Mouse (Mus musculus) myocyte (in vitro differentiated cells): ENCODE data around the gene Rps6kb1. TPM values are rescaled to one million over a fixed set of nuclear protein-coding genes. Genes with fewer than 3 reads are reported as not detected.

Source experiments
- H3K27me3 ChIP-seq: one replicate; pipeline ENCODE4 v1.6.1; 2011; ENCODE audit not compliant: control insufficient read depth, insufficient read depth, insufficient read length
- H3K36me3 ChIP-seq: one replicate; pipeline ENCODE4 v1.6.1; 2011; ENCODE audit not compliant: control insufficient read depth, insufficient read depth
- H3K4me2 ChIP-seq: one replicate; pipeline ENCODE4 v1.6.1; 2011; ENCODE audit warnings: low read depth, control low read depth
- H3K4me3 ChIP-seq: one replicate; pipeline ENCODE4 v1.5.1; 2011; ENCODE audit warnings: mild to moderate bottlenecking, control low read depth, moderate library complexity
- H3K79me2 ChIP-seq: one replicate; pipeline ENCODE4 v1.6.1; 2011; ENCODE audit not compliant: control insufficient read depth, insufficient read depth
- H3ac ChIP-seq: one replicate; pipeline ENCODE4 v1.6.1; 2011; ENCODE audit not compliant: control insufficient read depth, insufficient read length
- CEBPB ChIP-seq: IDR thresholded peaks from 2 replicates; pipeline ENCODE4 v1.6.1; 2011; ENCODE audit warnings: mild to moderate bottlenecking, moderate library complexity; ENCODE audit not compliant: poor library complexity, insufficient read depth, severe bottlenecking
- E2F4 ChIP-seq: IDR thresholded peaks from one replicate; pipeline ENCODE4 v1.6.1; 2011; ENCODE audit warnings: mild to moderate bottlenecking, control low read depth, moderate library complexity; ENCODE audit not compliant: insufficient read depth
- MAX ChIP-seq: IDR thresholded peaks from one replicate; pipeline ENCODE4 v1.6.1; 2011; ENCODE audit warnings: low read depth, mild to moderate bottlenecking, control low read depth
- MYOD1 ChIP-seq, 3 experiments: IDR thresholded peaks; one replicate each; pipeline ENCODE4 v1.6.1; 2011; ENCODE audit warnings: control low read depth in 2 of 3, low read depth in 2 of 3, mild to moderate bottlenecking in 2 of 3, moderate library complexity in 1 of 3; ENCODE audit not compliant: insufficient read length in 2 of 3, control insufficient read depth in 1 of 3
- MYOG ChIP-seq, 3 experiments: IDR thresholded peaks; one replicate each; pipeline ENCODE4 v1.6.1; 2011; ENCODE audit warnings: control low read depth in 2 of 3, low read depth in 2 of 3, mild to moderate bottlenecking in 2 of 3; ENCODE audit not compliant: insufficient read length in 2 of 3, control insufficient read depth in 1 of 3, insufficient read depth in 1 of 3
- POLR2A ChIP-seq: IDR thresholded peaks from one replicate; pipeline ENCODE4 v1.6.1; 2011; ENCODE audit warnings: low read depth, mild to moderate bottlenecking, control low read depth, moderate library complexity; ENCODE audit not compliant: insufficient read length
- POLR2AphosphoS2 ChIP-seq: IDR thresholded peaks from one replicate; pipeline ENCODE4 v1.6.1; 2011; ENCODE audit warnings: low read depth, control low read depth; ENCODE audit not compliant: insufficient read length
- REST ChIP-seq: IDR thresholded peaks from one replicate; pipeline ENCODE4 v1.6.1; 2011; ENCODE audit warnings: mild to moderate bottlenecking, control low read depth, moderate library complexity; ENCODE audit not compliant: insufficient read depth, insufficient read length
- SRF ChIP-seq: IDR thresholded peaks from one replicate; pipeline ENCODE4 v1.6.1; 2011; ENCODE audit warnings: low read depth; ENCODE audit not compliant: control insufficient read depth, insufficient read length
- TCF12 ChIP-seq: IDR thresholded peaks from one replicate; pipeline ENCODE4 v1.6.1; 2011; ENCODE audit warnings: mild to moderate bottlenecking, control low read depth; ENCODE audit not compliant: poor library complexity, insufficient read depth, severe bottlenecking
- TCF3 ChIP-seq: IDR thresholded peaks from one replicate; pipeline ENCODE4 v1.6.1; 2011; ENCODE audit warnings: low read depth, control low read depth; ENCODE audit not compliant: insufficient read length
- USF1 ChIP-seq: IDR thresholded peaks from one replicate; pipeline ENCODE4 v1.6.1; 2011; ENCODE audit warnings: low read depth, mild to moderate bottlenecking, control low read depth, moderate library complexity
- polyA plus RNA-seq: library from polyadenylated mRNA; unstranded; fragments of >200 nt; fragmentation: generic; extraction: Trizol; gene quantifications from one replicate; pipeline ENCODE4 v1.2.1, GENCODE M21; 2012; ENCODE audit warnings: missing spikeins

Gene Rps6kb1
- polyA plus RNA-seq, 1 experiment = 13.0 TPM

- no peak overlapping the region for H3ac ChIP-seq
- no peak for TF ChIP-seq POLR2AphosphoS2
- TF ChIP-seq TCF3 = no peak
- no peak for TF ChIP-seq CEBPB
- TF ChIP-seq MAX = no peak
- TF ChIP-seq E2F4 = no peak
- no peak for TF ChIP-seq TCF12
- no peak for TF ChIP-seq USF1
- TF ChIP-seq SRF = no peak
- TF ChIP-seq REST = no peak
- TF ChIP-seq MYOD1 (IDR thresholded peaks at IDR 0.05; ENCODE audit: control insufficient read depth in 1 of 3, insufficient read length in 2 of 3, low read depth in 2 of 3) = no peak
- no peak overlapping the region for H3K4me2 ChIP-seq
- H3K4me3 ChIP-seq = no peak overlapping the region
- H3K27me3 ChIP-seq = no peaks in the 10 kb centered on the region
- H3K79me2 ChIP-seq = no peaks in the 10 kb centered on the region
- peaks cover 10% of the 10 kb centered on the region for H3K36me3 ChIP-seq
Measured at GRCm38 (mm10) chr11:86490782-86491181, 53.8 kb downstream of the Rps6kb1 start.

- peaks cover 3% of the 10 kb centered on the region for H3K79me2 ChIP-seq
- H3K36me3 ChIP-seq = peaks cover 3% of the 10 kb centered on the region
- peak overlapping the region; percentile 91 for H3K4me3 ChIP-seq
- no peaks in the 10 kb centered on the region for H3K27me3 ChIP-seq
- TF ChIP-seq MYOD1 (IDR thresholded peaks at IDR 0.05; ENCODE audit: control insufficient read depth in 1 of 3, insufficient read length in 2 of 3, low read depth in 2 of 3) (no peak), SRF (no peak), REST (no peak), POLR2A (no peak), CEBPB (no peak), POLR2AphosphoS2 (no peak), MAX (no peak), TCF12 (no peak), MYOG (IDR thresholded peaks at IDR 0.05; ENCODE audit: control insufficient read depth in 1 of 3, insufficient read depth in 1 of 3, insufficient read length in 2 of 3, low read depth in 2 of 3) (no peak)
- peak overlapping the region; percentile 71 for H3K4me2 ChIP-seq
- H3ac ChIP-seq = peak overlapping the region; percentile 61
Measured at GRCm38 (mm10) chr11:86484910-86485510, 59.6 kb downstream of the Rps6kb1 start.

GRCm38 (mm10) chr11:86484101-86484868, 60.3 kb downstream of the Rps6kb1 start, which contains the start of gene Rnft1:
Gene Rnft1 (plus strand): TSS chr11:86484657.
- Histone ChIP-seq H3K4me2 (peak within 1 kb of the TSS; percentile 98), H3K36me3 (peaks cover under 1% of the 10 kb centered on the region), H3K79me2 (peaks cover 3% of the 10 kb centered on the region), H3K27me3 (no peaks in the 10 kb centered on the region), H3K4me3 (peak within 1 kb of the TSS; percentile 91), H3ac (peak within 1 kb of the TSS; percentile 61)
- TF ChIP-seq POLR2A = peak; percentile 76
- no peak for TF ChIP-seq MAX
- TF ChIP-seq MYOD1 (IDR thresholded peaks at IDR 0.05; ENCODE audit: control insufficient read depth in 1 of 3, insufficient read length in 2 of 3, low read depth in 2 of 3) = peak in 1 of 3 experiments; percentile 23
- peak; percentile 85 for TF ChIP-seq POLR2AphosphoS2
- no peak for TF ChIP-seq MYOG (IDR thresholded peaks at IDR 0.05; ENCODE audit: control insufficient read depth in 1 of 3, insufficient read depth in 1 of 3, insufficient read length in 2 of 3, low read depth in 2 of 3)

GRCm38 (mm10) chr11:86473576-86473975, 71.0 kb downstream of the Rps6kb1 start:
- no peak for TF ChIP-seq TCF3
- TF ChIP-seq MAX = no peak
- no peak for TF ChIP-seq POLR2A
- TF ChIP-seq CEBPB = no peak
- no peak for TF ChIP-seq SRF
- TF ChIP-seq MYOG (IDR thresholded peaks at IDR 0.05; ENCODE audit: control insufficient read depth in 1 of 3, insufficient read depth in 1 of 3, insufficient read length in 2 of 3, low read depth in 2 of 3) = no peak
- no peak for TF ChIP-seq TCF12
- TF ChIP-seq MYOD1 (IDR thresholded peaks at IDR 0.05; ENCODE audit: control insufficient read depth in 1 of 3, insufficient read length in 2 of 3, low read depth in 2 of 3) = no peak
- no peak for TF ChIP-seq E2F4
- no peak for TF ChIP-seq REST
- no peak for TF ChIP-seq USF1
- no peak for TF ChIP-seq POLR2AphosphoS2
- H3K79me2 ChIP-seq = no peaks in the 10 kb centered on the region
- H3K27me3 ChIP-seq = no peaks in the 10 kb centered on the region
- H3K36me3 ChIP-seq = no peaks in the 10 kb centered on the region
- peak overlapping the region; percentile 88 for H3K4me2 ChIP-seq
- no peak overlapping the region for H3ac ChIP-seq
- H3K4me3 ChIP-seq = no peak overlapping the region

- Histone ChIP-seq H3K27me3 (no peaks in the 10 kb centered on the region), H3K36me3 (no peaks in the 10 kb centered on the region), H3K4me3 (no peak overlapping the region), H3ac (no peak overlapping the region), H3K4me2 (peak overlapping the region; percentile 88), H3K79me2 (no peaks in the 10 kb centered on the region)
- no peak for TF ChIP-seq USF1
- no peak for TF ChIP-seq POLR2A
- no peak for TF ChIP-seq POLR2AphosphoS2
- no peak for TF ChIP-seq MYOD1 (IDR thresholded peaks at IDR 0.05; ENCODE audit: control insufficient read depth in 1 of 3, insufficient read length in 2 of 3, low read depth in 2 of 3)
- no peak for TF ChIP-seq TCF12
- no peak for TF ChIP-seq MAX
- no peak for TF ChIP-seq SRF
- TF ChIP-seq MYOG (IDR thresholded peaks at IDR 0.05; ENCODE audit: control insufficient read depth in 1 of 3, insufficient read depth in 1 of 3, insufficient read length in 2 of 3, low read depth in 2 of 3) = no peak
- TF ChIP-seq REST = no peak
- TF ChIP-seq E2F4 = no peak
- TF ChIP-seq TCF3 = no peak
- TF ChIP-seq CEBPB = no peak
Measured at GRCm38 (mm10) chr11:86472771-86473171, 71.8 kb downstream of the Rps6kb1 start.
